Mouse (Mus musculus) erythroblast, embryonic 14.5 days (primary cell): Measurements from ENCODE around the gene Hspb9. TPM values are rescaled to one million over a fixed set of nuclear protein-coding genes. Genes with fewer than 3 reads are reported as not detected.

ENCODE experiments used
- H3K27me3 ChIP-seq: 2 replicates; pipeline ENCODE4 v1.6.1; 2012; ENCODE audit warnings: inconsistent platforms; ENCODE audit not compliant: control insufficient read depth
- H3K36me3 ChIP-seq: 2 replicates; pipeline ENCODE4 v1.6.1; 2012; ENCODE audit warnings: mild to moderate bottlenecking, inconsistent platforms; ENCODE audit not compliant: control insufficient read depth
- H3K4me1 ChIP-seq: 2 replicates; pipeline ENCODE4 v1.6.1; 2012; ENCODE audit warnings: inconsistent platforms; ENCODE audit not compliant: control insufficient read depth
- H3K4me3 ChIP-seq: replicated peaks from 2 replicates; pipeline ENCODE3; 2012; ENCODE audit warnings: moderate library complexity, mild to moderate bottlenecking, inconsistent platforms
- H3K9me3 ChIP-seq: 2 replicates; pipeline ENCODE4 v1.6.1; 2012; ENCODE audit warnings: low read length, inconsistent platforms, mixed read lengths; ENCODE audit not compliant: control insufficient read depth
- GATA1 ChIP-seq: IDR thresholded peaks from 2 replicates; pipeline ENCODE4 v1.6.1; 2012; ENCODE audit warnings: low read length, inconsistent platforms, mixed read lengths
- TAL1 ChIP-seq: IDR thresholded peaks from 3 replicates; pipeline ENCODE4 v1.6.1; 2012; ENCODE audit warnings: low read length, inconsistent platforms, mixed read lengths
- polyA plus RNA-seq: library from polyadenylated mRNA; stranded (reverse); fragments of >175 nt; gene quantifications from 2 replicates; pipeline ENCODE4 v1.2.3, GENCODE M21; 2012

Gene Hspb9
- polyA plus RNA-seq, 1 experiment = not detected

DNA sequence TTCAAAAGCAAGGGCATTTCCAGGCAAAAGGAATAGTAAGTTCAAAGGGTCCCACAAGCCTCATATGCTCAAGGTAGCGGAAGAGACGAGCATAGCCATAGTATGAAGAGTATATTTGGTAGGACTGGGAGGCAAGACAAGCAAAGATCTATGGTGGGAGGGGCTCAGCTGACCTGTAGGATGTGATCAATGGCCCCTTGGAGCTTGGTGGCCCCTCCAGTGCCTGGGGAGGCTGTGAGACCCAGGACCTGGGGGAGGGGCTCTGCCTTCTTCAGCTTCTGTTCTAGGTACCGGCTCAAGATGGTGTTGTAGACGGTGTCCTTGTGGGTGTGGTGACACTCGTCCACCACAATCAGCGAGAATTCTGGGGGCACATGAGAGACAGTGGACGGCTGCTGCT, 10.7 kb upstream of the Hspb9 start:
- no peaks in the 10 kb centered on the region for H3K9me3 ChIP-seq
- TF ChIP-seq GATA1 (no peak), TAL1 (no peak)
- H3K4me3 ChIP-seq = peak overlapping the region; percentile 48
- H3K4me1 ChIP-seq = peaks cover 30% of the 10 kb centered on the region
- no peaks in the 10 kb centered on the region for H3K27me3 ChIP-seq
- H3K36me3 ChIP-seq = peaks cover 29% of the 10 kb centered on the region

DNA sequence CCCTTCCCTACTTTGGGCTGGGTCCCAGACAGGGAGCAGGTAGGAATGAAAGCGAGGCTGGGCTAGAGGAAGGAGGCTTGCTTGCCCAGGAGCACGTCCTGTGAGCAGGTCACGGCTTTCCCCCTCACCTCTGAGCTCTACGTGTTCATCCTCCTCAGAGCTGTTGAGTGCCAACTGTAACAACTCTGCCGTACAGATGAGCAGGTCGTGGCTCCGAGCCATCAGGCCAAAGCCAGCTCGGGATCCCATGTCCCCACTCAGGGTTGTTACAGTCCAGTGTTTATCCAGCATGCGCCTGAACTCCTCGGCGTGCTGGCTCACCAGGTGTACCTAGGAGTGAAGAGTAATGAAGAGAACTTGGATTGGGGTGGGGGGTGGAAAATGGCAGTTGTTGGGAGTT, 10.3 kb upstream of the Hspb9 start:
- H3K9me3 ChIP-seq = no peaks in the 10 kb centered on the region
- H3K36me3 ChIP-seq = peaks cover 34% of the 10 kb centered on the region
- TF ChIP-seq TAL1 = no peak
- TF ChIP-seq GATA1 = no peak
- H3K4me3 ChIP-seq = no peak overlapping the region
- peaks cover 30% of the 10 kb centered on the region for H3K4me1 ChIP-seq
- H3K27me3 ChIP-seq = no peaks in the 10 kb centered on the region

DNA sequence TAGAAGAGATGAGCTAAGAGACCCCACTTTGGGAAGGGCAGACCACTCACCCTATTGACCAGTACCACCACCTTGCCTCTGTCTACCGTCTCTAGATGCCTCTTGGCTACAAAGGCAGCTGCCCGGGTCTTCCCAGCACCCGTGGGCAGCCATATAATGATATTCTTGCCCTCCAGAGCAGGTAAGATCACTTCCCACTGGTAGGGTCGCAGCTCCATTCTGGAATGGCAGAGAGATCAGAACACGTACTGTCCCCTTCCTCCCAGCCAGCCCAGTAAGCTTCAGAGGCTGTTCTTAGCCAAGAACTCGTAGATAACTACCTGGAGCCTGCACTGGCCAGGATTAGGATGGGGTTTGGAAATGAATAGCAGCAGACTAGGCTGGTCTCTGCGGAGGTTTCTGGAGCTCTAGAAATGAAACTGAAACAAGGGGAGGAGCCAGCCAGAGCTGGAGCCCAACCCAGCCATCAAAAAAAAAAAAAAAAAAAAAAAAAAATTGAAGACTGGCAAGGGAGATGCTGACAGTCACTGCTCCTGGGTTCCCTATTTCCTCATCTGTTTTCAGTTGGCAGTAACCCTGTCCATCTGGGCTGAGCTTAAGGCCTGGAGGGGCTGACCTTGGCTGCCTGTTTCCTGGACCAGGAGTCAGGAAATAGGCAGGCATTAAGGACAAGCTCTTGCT, 9.7 kb upstream of the Hspb9 start, which contains the start of gene Dhx58:
Dhx58 (minus strand) TSS at position 421 of the 681 bp plus-strand sequence.
- peak within 1 kb of the TSS; percentile 31 for H3K4me3 ChIP-seq
- peaks cover 40% of the 10 kb centered on the region for H3K36me3 ChIP-seq
- H3K4me1 ChIP-seq = peaks cover 30% of the 10 kb centered on the region
- H3K9me3 ChIP-seq = no peaks in the 10 kb centered on the region
- no peaks in the 10 kb centered on the region for H3K27me3 ChIP-seq
- TF ChIP-seq TAL1 = no peak
- TF ChIP-seq GATA1 = no peak

DNA sequence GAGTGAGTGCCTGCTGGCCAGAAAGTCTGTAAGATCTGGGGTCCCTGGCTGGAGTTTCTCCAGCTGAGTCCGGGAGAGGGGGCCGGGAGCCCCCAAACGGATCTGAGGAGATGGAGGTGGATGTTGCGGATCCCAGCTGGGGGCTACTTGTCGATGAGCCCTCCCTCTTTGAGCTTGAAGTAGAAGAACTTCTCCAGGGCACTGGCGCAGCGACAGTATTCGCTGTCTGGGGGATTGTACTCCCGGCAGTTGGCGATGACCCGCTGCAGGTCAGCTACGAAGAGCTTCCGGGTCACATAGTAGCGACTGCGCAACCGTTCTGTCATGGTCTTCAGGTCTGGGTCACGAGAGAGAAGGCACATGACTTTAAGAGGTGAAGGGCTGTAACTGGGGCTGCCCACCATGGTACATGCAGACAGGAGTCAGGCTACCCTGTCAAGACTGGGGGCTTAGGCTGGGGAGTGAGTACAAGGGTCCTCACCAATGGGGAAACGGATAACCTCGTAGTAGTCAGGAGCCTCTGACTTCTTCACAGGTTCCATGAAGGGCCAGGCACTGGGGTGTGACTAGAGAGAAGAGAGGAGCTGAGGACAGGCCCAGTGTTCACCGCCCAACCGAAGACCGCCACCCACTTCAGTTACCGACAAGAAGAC, 8.4 kb upstream of the Hspb9 start:
- TF ChIP-seq TAL1 (no peak), GATA1 (no peak)
- no peaks in the 10 kb centered on the region for H3K9me3 ChIP-seq
- H3K4me1 ChIP-seq = peaks cover 30% of the 10 kb centered on the region
- peaks cover 51% of the 10 kb centered on the region for H3K36me3 ChIP-seq
- no peak overlapping the region for H3K4me3 ChIP-seq
- no peaks in the 10 kb centered on the region for H3K27me3 ChIP-seq

DNA sequence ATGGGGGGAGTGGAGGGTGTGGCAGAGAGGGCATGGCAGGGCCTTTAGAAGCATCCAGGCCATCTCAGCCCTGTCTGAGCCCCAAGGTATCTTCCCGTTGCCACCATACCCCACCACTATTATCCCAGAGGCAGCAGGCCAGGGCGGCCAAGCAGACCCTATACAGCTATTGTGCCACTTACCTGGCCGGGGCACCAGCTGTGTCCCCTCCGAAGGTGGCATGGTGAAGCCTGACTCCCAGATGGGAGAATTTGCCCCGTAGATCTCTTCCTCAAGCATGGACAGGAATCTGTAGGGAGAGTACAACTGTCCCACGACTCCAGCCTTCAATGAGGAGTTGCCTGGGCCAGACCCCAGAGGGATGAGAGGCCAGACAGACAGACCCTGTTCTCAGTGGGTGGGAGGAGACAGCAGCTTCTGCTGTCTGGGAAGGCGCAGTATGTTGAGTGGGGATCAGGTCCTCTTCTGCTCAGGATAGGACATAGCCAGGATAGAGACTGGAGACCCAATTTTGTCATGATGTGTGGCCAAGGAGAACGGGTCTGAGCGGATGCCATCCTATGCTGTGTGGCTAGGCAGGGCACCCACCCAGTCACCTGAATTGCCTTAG, 4.3 kb upstream of the Hspb9 start:
- Histone ChIP-seq H3K36me3 (peaks cover 69% of the 10 kb centered on the region), H3K4me3 (no peak overlapping the region), H3K4me1 (peaks cover 40% of the 10 kb centered on the region), H3K27me3 (no peaks in the 10 kb centered on the region), H3K9me3 (no peaks in the 10 kb centered on the region)
- TF ChIP-seq TAL1 (no peak), GATA1 (no peak)

DNA sequence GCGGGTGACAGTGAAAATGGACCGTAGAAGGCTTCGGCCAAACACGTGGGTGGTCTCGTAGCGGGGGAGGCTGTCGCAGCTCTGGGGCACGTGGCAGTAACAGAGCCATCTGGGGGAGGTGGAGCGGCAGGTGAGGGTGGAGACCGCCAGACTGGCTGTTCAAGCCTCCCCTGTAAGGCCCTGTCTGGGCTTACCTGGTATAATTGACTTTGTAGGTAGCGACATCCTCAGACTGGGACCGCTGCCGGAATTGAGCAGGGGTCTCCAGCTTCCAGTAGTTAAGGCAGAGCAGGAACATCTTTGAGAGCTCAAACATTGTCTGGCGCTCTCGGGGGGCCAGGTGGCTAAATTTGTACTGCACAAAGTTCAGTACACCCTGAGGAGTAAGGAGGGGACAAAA, 3.1 kb upstream of the Hspb9 start:
- Histone ChIP-seq H3K27me3 (no peaks in the 10 kb centered on the region), H3K4me3 (no peak overlapping the region), H3K36me3 (peaks cover 72% of the 10 kb centered on the region), H3K9me3 (no peaks in the 10 kb centered on the region), H3K4me1 (peaks cover 50% of the 10 kb centered on the region)
- TF ChIP-seq TAL1 = no peak
- TF ChIP-seq GATA1 = no peak

DNA sequence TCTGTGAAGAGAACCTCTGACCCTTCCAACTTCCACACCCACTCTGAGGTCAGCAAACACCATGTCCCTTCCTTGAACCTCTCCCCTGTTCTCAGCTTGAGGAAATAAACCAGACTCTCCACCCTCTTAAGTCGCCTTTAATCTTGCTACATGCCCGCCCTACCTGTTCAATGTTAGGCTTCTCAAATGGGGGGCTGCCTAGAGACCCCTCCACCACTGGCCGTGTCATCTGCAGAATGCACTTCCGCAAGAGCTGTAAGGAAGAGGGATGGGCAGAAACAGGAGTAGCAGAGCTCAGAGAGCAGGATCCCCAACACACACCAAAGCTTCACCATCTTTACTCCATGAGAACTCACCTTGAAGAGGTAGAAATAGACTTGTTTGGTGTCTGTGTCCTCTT, 2.7 kb upstream of the Hspb9 start:
- H3K4me1 ChIP-seq = peaks cover 50% of the 10 kb centered on the region
- peaks cover 72% of the 10 kb centered on the region for H3K36me3 ChIP-seq
- H3K4me3 ChIP-seq = no peak overlapping the region
- no peaks in the 10 kb centered on the region for H3K9me3 ChIP-seq
- H3K27me3 ChIP-seq = no peaks in the 10 kb centered on the region
- TF ChIP-seq TAL1 (no peak), GATA1 (no peak)

DNA sequence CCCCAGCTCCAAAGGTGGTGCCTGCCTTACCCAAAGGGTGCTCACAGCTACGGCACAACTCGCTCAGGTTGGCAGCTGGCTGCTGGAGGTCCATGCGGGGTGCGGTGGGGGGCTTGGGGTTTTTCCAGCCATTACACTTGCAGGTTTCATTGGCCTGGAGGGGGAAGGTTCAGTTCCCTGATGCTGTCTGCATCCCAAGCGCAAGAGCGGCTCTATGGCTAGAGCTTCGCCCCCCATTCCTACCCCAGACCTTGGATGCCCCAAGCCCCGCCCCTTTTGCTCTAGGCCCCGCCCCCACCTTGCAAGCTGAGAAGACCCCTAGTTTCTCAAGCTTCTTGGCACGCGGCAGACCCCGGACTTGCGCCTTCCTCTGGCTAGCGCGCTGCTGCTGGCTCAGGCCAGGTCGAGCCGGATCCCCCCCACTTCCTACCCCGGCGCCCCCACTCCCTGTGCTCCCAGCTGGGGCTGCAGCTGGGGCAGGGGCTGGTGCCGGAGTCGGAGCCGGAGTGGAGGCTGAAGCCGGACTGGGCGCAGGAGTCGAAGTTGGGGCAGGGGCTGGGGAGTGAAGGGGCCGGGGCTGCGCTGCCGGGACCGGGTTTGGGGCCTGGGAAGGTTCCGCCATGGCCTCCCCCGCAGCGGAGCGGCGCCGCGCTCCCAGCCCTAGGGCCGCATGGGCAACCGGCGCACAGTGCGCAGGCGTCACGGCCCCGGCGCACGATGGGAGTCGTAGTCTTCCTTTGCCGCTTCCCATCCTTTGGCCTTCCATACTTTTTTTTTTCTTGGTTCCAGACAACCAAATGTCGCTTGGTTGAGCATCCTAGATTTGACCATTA, 1.7 kb upstream of the Hspb9 start, which contains the start of gene Kat2a:
Kat2a (minus strand) TSS at position 683 of the 833 bp plus-strand sequence.
- Histone ChIP-seq H3K27me3 (no peaks in the 10 kb centered on the region), H3K36me3 (peaks cover 73% of the 10 kb centered on the region), H3K4me3 (peak within 1 kb of the TSS; percentile 75), H3K9me3 (no peaks in the 10 kb centered on the region), H3K4me1 (peaks cover 50% of the 10 kb centered on the region)
- TF ChIP-seq TAL1 = no peak
- TF ChIP-seq GATA1 = no peak
